In genomic region chr4:125696182-125696939, GRCm38 (mm10) we compare ENCODE assay signal across 9 mouse cellular contexts.
A peak's percentile ranks its signal among the peaks of the same experiment; 100 is the strongest.
DNase-seq lines count a peak whose midpoint lies in the region; ATAC-seq and TF ChIP-seq lines count a peak whose summit lies in the region.
"Had no signal": no experiment of that assay in that cellular context is flagged by ENCODE, and none has a peak within 500 bp of the region (broad histone marks: within the 10 kb centered on the region; RNA-seq: fewer than 3 reads in every experiment).

No protein-coding gene starts in this region.

- peak overlapping the region; percentile 15; the same call in 1 of the 2 replicates for H3K27ac ChIP-seq in forebrain, embryonic 14.5 days (ENCODE audit: low read depth, low read length)
- H3K27ac ChIP-seq in midbrain, embryonic 14.5 days (replicated peaks; ENCODE audit: low read depth, low read length), result peak overlapping the region; percentile 80
- no peak overlapping the region for H3K27ac ChIP-seq in lung, postnatal 0 days (ENCODE audit: low read length)

- WGBS in forebrain, embryonic 14.5 days, result 5% methylated on average over 18 of the region's 18 CpGs
- WGBS in midbrain, embryonic 14.5 days, result 3% methylated on average over 18 of the region's 18 CpGs
- WGBS in lung, postnatal 0 days, result 26% methylated on average over 16 of the region's 18 CpGs

- no peak overlapping the region for H3K9ac ChIP-seq in forebrain, embryonic 14.5 days (ENCODE audit: low read length)
- H3K9ac ChIP-seq in midbrain, embryonic 14.5 days (replicated peaks; ENCODE audit: low read length), result no peak overlapping the region
- H3K9ac ChIP-seq in lung, postnatal 0 days (replicated peaks; ENCODE audit: low read depth), result no peak overlapping the region

- H3K36me3 ChIP-seq in E14TG2a.4 (ENCODE audit: insufficient read depth, low read length), result peaks cover 8% of the 10 kb centered on the region
- 0 out of 2 replicates have a peak, but pooled peaks cover under 1% of the 10 kb centered on the region for H3K36me3 ChIP-seq in forebrain, embryonic 14.5 days (ENCODE audit: control insufficient read depth, insufficient read depth, low read length)
- H3K36me3 ChIP-seq in midbrain, embryonic 14.5 days (ENCODE audit: control insufficient read depth, insufficient read depth, low read length), result no peaks in the 10 kb centered on the region
- H3K36me3 ChIP-seq in lung, postnatal 0 days (ENCODE audit: insufficient read depth, low read length), result no peaks in the 10 kb centered on the region
- H3K36me3 ChIP-seq: G1E had no signal

- H3K4me1 ChIP-seq in E14TG2a.4 (replicated peaks; ENCODE audit: low read depth, low read length), result peaks cover 26% of the 10 kb centered on the region
- H3K4me1 ChIP-seq in forebrain, embryonic 14.5 days (ENCODE audit: control insufficient read depth, insufficient read depth, low read length), result peaks cover 35% of the 10 kb centered on the region
- peaks cover 36% of the 10 kb centered on the region for H3K4me1 ChIP-seq in midbrain, embryonic 14.5 days (ENCODE audit: control insufficient read depth, insufficient read depth, low read length)
- H3K4me1 ChIP-seq in lung, postnatal 0 days (ENCODE audit: insufficient read depth, low read depth, low read length), result no peaks in the 10 kb centered on the region

- peaks cover 21% of the 10 kb centered on the region; the same call in 1 of the 2 replicates for H3K27me3 ChIP-seq in E14TG2a.4 (ENCODE audit: insufficient read depth, low read length)
- H3K27me3 ChIP-seq in forebrain, embryonic 14.5 days (replicated peaks; ENCODE audit: control insufficient read depth, insufficient read depth, low read length), result peaks cover 4% of the 10 kb centered on the region; the same call in 1 of the 2 replicates
- H3K27me3 ChIP-seq in midbrain, embryonic 14.5 days (ENCODE audit: control insufficient read depth, insufficient read depth, low read length), result no peaks in the 10 kb centered on the region
- H3K27me3 ChIP-seq in lung, postnatal 0 days (replicated peaks; ENCODE audit: insufficient read depth, low read length), result no peaks in the 10 kb centered on the region

- ATAC-seq in forebrain, embryonic 14.5 days, result peak; percentile 93
- ATAC-seq in midbrain, embryonic 14.5 days (ENCODE audit: low FRiP score, low TSS enrichment), result peak; percentile 96
- ATAC-seq in lung, postnatal 0 days, result no peak
- ATAC-seq in CD4-positive, CD25-positive, alpha-beta regulatory T cell, adult 4 months, result no peak

- H3K9me3 ChIP-seq in E14TG2a.4 (ENCODE audit: low read length), result no peaks in the 10 kb centered on the region
- H3K9me3 ChIP-seq in forebrain, embryonic 14.5 days (replicated peaks; ENCODE audit: control insufficient read depth, low read length), result no peaks in the 10 kb centered on the region
- no peaks in the 10 kb centered on the region for H3K9me3 ChIP-seq in midbrain, embryonic 14.5 days (ENCODE audit: control insufficient read depth, low read length)
- H3K9me3 ChIP-seq in lung, postnatal 0 days (ENCODE audit: low read length), result no peaks in the 10 kb centered on the region

- H3K4me2 ChIP-seq in forebrain, embryonic 14.5 days (ENCODE audit: low read length), result 0 out of 2 replicates have a peak overlapping the region, but pooled peaks have one; percentile 4
- H3K4me2 ChIP-seq in midbrain, embryonic 14.5 days (ENCODE audit: low read length), result peak overlapping the region; percentile 32
- no peak overlapping the region for H3K4me2 ChIP-seq in lung, postnatal 0 days (replicated peaks; ENCODE audit: low read depth, low read length)

- DNase-seq in ZHBTc4 (ENCODE audit: low read depth, low spot score), result peak; percentile 45
- peak; percentile 90 for DNase-seq in forebrain, embryonic 14.5 days (ENCODE audit: low spot score)
- peak; percentile 90 for DNase-seq in midbrain, embryonic 14.5 days
- DNase-seq in lung, postnatal 36 days, result no peak
- no peak for DNase-seq in lung, postnatal 0 days (ENCODE audit: low spot score)
- DNase-seq: heart, adult 18-20 months had no signal

- H3K4me3 ChIP-seq in E14TG2a.4 (replicated peaks; ENCODE audit: low read length), result peak overlapping the region; percentile 55
- H3K4me3 ChIP-seq in forebrain, embryonic 14.5 days (ENCODE audit: low read depth, low read length), result no peak overlapping the region
- no peak overlapping the region for H3K4me3 ChIP-seq in midbrain, embryonic 14.5 days (replicated peaks; ENCODE audit: low read depth, low read length)
- H3K4me3 ChIP-seq in lung, postnatal 0 days (ENCODE audit: low read depth, low read length), result no peak overlapping the region

- no peak for TF ChIP-seq CTCF in E14TG2a.4 (conservative IDR thresholded peaks at IDR 0.05; ENCODE audit: low read length)
- TF ChIP-seq CTCF in lung, postnatal 0 days (IDR thresholded peaks at IDR 0.05), result no peak

- TF ChIP-seq EP300 in lung, postnatal 0 days (IDR thresholded peaks at IDR 0.05), result no peak

Comparison
In these comparisons a context has a peak if more than half of its experiments do, and no peak if none do; other contexts are left out.
1. DNase-seq: peak in ZHBTc4 (single experiment), forebrain, embryonic 14.5 days (single experiment) and midbrain, embryonic 14.5 days (single experiment); none in lung, postnatal 36 days (single experiment) and lung, postnatal 0 days (single experiment).
2. ATAC-seq: peak in forebrain, embryonic 14.5 days (single experiment) and midbrain, embryonic 14.5 days (single experiment); none in lung, postnatal 0 days (single experiment) and CD4-positive, CD25-positive, alpha-beta regulatory T cell, adult 4 months (single experiment).